Mouse (Mus musculus): Measurements from ENCODE around the gene Relch.

DNA sequence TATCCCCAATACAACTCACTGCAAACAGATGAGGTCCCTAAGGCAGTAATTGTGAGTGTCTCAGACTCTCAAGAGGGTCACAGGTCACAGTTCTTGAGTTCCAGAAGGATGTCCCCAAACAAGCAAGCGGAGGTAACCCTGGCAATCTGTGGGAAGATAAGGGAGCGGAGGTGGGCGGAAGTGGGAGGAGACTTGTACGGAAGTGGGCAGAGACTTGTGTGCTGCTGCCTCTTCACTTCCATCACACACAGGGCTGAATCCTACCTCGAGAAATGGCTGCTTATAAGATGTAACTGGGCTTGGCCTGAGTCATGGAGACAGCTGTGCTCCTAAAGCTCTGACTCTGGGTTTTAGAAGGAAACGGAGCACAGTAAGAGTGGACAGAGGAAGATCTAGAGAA, 139.3 kb downstream of the Relch start:
- TF ChIP-seq CTCF (IDR thresholded peaks at IDR 0.05; ENCODE audit: borderline replicate concordance, insufficient read depth, low read depth, low read length) (no peak), POLR2A (IDR thresholded peaks at IDR 0.05; ENCODE audit: borderline replicate concordance, insufficient read depth, low read length) (no peak)
